Mouse (Mus musculus) heart, postnatal 4 days (tissue): ENCODE data around the gene Fam167b. TPM values are rescaled to one million over a fixed set of nuclear protein-coding genes. Genes with fewer than 3 reads are reported as not detected.

Experiments used
- DNase-seq: peaks from one replicate; pipeline ENCODE4 v3.0.0; 2021
- total RNA-seq, 2 experiments: library from RNA; stranded (reverse); gene quantifications; 2 replicates each; pipeline ENCODE4 v1.2.3; 2021

Fam167b gene
- total RNA-seq, 2 experiments from 2014 or later: 1.5 TPM

- DNase-seq: peak; percentile 88
Measured at GRCm38 (mm10) chr4:129608426-129609025, 30.2 kb upstream of the Fam167b start.

DNA sequence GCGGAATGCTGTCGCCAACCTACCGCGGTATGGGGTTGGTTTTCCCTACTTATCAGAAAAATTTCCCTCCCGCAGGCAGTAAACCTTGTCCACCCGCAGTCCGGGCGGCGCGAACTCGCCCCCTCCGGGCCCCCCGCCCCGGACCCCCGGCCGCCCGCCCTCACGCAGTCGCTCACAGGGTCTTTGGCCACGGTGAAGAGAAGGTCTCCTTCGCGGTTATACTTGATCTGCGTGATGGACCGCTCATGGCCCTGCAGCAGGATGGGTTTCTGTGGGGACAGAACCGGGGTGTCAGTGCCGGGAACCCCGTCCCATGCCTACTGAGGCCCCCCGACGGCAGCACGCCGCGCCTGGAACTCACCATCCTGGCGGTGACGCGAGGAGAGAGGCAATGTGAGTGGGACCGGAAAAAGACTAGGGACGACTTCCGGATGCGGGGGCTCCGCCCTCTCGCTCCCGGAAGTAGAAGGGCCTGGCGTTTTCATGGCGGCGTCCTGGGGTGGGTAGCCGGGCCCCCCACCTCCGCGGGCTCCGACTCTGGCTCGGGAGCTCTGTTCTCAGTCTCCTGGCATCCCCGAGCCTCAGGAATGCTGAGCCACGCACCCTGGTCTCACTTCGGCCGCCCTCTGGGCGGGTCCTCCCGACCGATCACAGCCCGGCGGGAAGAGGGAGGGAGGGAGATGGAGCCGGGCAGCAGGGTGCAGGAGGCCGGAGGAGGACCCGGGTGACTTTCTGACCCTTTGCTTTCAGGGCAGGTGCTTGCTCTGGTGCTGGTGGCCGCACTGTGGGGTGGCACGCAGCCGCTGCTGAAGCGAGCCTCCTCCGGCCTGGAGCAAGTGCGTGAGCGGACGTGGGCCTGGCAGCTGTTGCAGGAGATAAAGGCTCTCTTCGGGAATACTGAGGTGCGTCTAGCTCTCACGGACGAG, 22.1 kb upstream of the Fam167b start, which contains the start of the genes Eif3i and Tmem234:
Eif3i (minus strand) TSS at position 416 of the 926 bp plus-strand sequence.
Tmem234 (plus strand) TSS at position 436 of the 926 bp plus-strand sequence.
- peak; percentile 87 for DNase-seq

GRCm38 (mm10) chr4:129588865-129589264, 10.5 kb upstream of the Fam167b start:
- DNase-seq: no peak

- no peak for DNase-seq
Measured at GRCm38 (mm10) chr4:129586943-129587342, 8.6 kb upstream of the Fam167b start.

- no peak for DNase-seq
Measured at GRCm38 (mm10) chr4:129585773-129586172, 7.4 kb upstream of the Fam167b start.

DNA sequence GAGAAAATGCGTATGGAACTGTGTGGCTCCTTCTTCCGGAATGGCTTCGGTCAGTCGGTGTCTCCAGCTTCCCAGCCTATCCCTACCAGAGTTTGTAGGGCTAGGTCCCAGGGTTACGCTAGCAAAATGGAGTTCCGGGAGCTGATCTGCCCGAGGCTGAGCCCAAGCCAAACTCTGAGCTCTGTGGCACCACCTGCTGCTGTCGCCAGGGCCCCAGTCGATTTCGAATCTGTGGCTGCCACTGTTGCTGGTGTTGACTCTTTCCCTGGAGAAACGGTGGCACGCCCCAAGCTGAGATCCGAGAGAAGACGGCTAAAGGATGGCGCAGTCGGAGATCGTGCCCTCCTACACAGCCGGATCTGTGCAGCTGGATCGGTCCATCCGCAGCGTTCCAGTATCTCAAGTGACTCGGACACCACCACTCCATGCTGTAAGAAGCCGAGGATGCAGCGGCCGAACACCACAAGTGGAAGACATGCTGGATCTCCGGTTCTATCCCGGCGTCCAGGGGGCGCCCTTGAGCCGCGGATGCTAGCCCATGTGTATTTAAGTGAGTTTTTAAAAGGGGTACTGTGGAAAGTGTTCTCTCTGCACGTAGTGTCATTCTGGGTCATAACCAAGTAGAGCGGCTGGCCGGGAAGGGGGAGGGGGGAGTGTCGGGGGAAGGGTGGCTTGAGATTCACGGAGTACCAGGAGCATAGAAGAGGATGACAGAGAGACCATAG, 6.7 kb upstream of the Fam167b start:
- peak; percentile 90 for DNase-seq

- no peak for DNase-seq
Measured at GRCm38 (mm10) chr4:129584370-129584769, 6.0 kb upstream of the Fam167b start.

DNA sequence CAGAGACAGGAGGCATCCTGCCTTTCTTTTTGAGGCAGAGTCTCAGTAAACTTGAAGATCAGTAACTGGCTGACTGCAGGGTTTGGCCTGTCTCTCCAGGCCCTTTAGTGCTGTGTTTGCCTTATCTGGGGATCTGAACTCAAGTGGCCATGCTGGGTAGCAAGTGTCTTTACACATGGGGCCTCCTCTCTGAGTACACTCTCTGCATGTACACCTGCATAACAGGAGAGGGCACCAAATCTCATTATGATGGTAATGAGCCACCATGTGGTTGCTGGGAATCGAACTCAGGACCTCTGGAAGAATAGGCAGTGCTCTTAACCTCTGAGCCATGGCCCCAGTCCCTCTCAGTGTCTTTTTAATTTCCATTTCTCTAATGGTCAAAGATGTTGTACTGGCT, 3.9 kb upstream of the Fam167b start:
- no peak for DNase-seq

DNA sequence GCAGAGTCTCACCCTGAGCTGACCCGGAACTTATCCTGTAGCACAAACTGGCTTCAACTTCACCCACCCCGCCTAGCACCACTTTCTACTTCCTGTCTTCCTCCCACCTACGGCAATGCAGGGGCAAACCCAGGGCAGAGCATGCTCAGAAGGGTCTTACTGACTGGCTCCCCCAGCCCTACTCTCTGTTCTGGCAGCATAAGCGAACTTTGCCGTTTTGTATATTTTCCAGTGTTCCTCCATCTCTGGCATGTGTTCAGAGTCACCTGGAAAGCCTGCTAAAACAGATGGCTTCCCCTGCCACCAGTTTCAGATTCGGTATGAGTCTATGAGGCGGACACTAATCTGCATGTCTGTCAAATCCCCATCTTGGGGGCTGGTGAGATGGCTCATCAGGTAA, 2.0 kb upstream of the Fam167b start:
- DNase-seq: no peak

DNA sequence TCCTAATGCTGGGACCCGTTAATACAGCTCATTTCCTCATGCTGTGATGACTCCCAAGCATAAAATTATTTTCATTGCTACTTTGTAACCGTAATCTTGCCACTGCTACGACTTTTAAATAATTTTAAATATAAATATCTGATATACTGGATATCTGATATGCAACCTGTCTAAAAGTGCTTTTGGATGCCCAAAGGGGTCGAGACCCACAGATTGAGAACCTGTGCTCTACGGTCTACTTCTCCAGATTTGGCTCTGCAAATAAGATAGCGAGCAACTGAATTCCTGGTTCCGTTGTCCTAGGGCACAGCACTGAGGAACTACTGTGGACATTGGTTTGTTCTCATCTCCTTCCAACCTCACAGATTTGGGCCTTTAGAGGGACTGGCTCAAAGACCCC, 661 bp downstream of the Fam167b start:
- no peak for DNase-seq

GRCm38 (mm10) chr4:129576863-129577491, 1.4 kb downstream of the Fam167b start:
- peak; percentile 81 for DNase-seq

DNA sequence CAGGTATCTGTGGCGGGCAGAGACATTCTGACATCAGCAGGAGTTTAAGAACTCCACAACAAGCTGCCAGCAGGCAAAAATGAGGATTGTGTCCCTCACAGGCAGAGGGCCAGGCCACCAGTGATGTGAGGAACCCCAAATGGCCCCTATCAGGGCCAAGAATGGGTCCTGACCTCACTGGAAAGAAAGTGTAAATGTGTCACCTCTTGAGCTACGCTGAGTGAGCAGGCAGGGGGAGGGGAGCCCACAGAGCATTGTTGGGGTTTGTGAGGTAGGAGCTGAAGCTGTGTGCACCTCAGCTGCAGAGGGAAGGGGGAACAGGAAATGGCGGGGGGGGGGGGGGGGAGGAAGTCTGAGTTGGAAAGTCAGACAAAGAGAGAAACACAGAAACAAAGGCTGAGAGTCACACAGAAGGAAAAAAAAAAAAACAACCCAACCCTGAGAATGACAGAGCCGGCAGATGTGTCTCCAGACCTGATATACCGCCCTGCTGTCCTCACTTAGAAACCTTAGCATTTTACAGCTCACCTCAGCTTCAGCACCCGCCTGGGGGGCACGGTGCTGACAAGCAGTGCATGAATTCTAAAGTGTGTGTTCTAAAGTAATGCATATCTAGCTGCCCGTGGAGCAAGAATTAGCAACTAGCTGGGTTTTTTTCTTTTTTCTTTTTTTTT, 3.0 kb downstream of the Fam167b start:
- DNase-seq: no peak

- DNase-seq: no peak
Measured at GRCm38 (mm10) chr4:129573430-129573829, 4.9 kb downstream of the Fam167b start, which contains the start of gene Lck. Gene Lck, minus strand, starts transcription at chr4:129573641.

- no peak for DNase-seq
Measured at GRCm38 (mm10) chr4:129573093-129573370, 5.3 kb downstream of the Fam167b start.

DNA sequence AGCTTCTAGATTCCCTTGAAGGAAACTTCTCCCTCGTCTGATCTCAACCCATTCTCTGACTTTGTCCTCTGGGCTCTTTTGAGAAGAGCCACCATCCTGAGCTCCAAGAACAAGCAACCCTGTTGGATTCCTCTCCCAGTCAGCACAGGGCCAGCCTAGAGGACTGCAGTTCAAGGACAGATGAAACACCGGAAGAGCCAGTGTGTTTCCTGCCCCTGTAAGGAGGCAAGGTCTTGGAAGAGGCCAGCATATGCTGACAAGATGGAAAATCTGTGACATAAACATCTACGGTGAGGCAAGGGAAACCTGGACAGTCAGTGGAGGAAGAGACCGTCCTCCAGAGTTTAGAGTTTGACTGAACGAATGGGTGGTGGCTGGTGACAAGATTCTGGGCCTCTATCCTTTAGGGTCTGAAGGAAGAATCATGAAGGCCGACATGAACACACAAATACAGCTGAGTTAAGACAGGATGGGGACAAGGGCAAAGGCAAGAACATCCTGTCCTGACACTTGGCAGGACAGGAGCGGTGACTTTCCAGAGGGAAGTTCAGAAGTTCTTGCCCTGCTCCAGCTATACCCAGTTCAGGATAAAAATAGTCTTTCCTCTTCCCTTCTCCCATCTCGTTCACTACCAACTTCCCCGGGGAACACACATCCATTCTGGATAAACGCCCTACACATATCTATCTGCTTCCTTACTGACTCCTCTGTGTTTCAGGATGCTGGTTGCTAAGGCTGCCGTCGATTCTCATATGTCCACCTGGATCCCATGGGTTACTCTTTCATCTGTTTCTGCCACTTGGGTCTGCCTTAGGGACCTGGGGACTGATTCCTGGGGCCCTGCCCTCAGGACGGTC, 5.9 kb downstream of the Fam167b start:
- no peak for DNase-seq

GRCm38 (mm10) chr4:129571551-129572084, 6.7 kb downstream of the Fam167b start:
- DNase-seq: no peak

DNA sequence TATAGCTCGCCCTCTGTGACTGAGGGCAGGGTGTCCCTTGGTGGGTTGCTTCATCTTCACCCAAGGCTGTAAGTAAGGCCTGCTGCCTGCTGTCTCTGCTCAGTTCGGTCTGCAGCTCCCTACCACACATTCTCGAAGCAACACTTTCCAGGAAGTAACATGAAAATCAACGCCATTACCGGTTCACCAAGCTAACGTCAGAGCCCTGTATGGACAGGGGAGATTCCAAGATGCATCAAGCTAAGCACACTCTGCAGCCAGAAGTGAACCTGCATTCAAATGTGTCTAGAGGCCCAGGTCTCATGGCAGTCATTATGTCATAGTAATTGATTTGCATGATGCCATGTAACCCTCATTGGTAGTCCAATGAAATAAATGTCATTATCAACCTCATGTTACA, 8.3 kb downstream of the Fam167b start:
- DNase-seq: no peak

- DNase-seq: no peak
Measured at GRCm38 (mm10) chr4:129568366-129568765, 10.0 kb downstream of the Fam167b start.

- DNase-seq: no peak
Measured at GRCm38 (mm10) chr4:129565139-129565538, 13.2 kb downstream of the Fam167b start.

DNA sequence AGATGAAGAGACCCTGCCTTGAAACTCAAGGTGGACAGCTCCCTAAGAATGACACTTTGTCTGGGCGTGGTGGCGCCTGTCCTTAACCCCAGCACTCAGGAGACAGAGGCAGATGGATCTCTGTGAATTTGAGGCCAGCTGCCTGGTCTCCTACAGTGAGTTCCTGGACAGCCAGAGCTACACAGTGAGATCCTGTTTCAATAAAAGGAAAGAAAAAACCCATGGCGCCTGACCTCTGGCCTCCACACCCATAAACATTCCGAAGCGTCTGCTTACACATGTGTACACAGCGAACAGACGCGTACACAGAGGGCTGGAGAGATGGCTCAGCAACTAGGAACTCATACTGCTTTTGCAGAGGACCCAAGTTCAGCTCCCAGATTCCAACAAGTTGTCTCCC, 14.6 kb downstream of the Fam167b start:
- no peak for DNase-seq

DNA sequence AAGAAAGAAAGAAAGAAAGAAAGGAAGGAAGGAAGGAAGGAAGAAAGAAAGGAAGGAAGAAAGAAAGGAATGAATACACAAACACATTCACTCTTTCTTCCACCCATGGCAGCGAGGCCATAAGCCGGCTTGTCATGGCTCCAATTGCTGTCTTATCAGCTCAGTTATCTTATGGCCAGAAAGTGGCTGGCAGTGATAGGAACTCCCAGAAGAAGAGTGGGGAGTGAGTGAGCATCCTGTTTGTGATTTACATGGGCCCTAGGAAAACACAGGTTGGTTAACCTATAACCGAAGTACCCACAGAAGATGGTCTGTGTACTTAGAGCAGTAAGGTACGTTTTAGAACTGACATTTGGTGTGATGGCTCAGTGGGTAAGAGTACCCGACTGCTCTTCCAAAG, 17.2 kb downstream of the Fam167b start:
- DNase-seq: no peak
